In genomic region chr9:63716150-63717138, GRCm38 (mm10) we compare ENCODE assay signal across 8 mouse cellular contexts. TPM values are rescaled to one million over a fixed set of nuclear protein-coding genes. Genes with fewer than 3 reads are reported as not detected.
DNase-seq lines count a peak whose midpoint lies in the region; ATAC-seq lines count a peak whose summit lies in the region.

No protein-coding gene starts in this region.

- H3K27ac ChIP-seq in brown adipose tissue, adult 24 weeks (replicated peaks; ENCODE audit: low read depth, low read length), result peak overlapping the region; percentile 67
- H3K27ac ChIP-seq in heart, embryonic 12.5 days (ENCODE audit: poor library complexity, severe bottlenecking), result peak overlapping the region; percentile 89
- H3K27ac ChIP-seq in macrophage, result peak overlapping the region; percentile 55

- WGBS in heart, embryonic 12.5 days, result 25% methylated on average over 18 of the region's 18 CpGs
- 50% methylated on average over 17 of the region's 18 CpGs for WGBS in macrophage (ENCODE audit: missing documents)

- H3K9ac ChIP-seq in heart, embryonic 12.5 days, result peak overlapping the region; percentile 33; the same call in 1 of the 2 replicates

- H3K4me3 ChIP-seq in brown adipose tissue, adult 24 weeks (ENCODE audit: insufficient read depth, low read depth, low read length), result no peak overlapping the region
- H3K4me3 ChIP-seq in heart, embryonic 12.5 days, result no peak overlapping the region
- no peak overlapping the region for H3K4me3 ChIP-seq in macrophage (ENCODE audit: inconsistent target)

- no peaks in the 10 kb centered on the region for H3K36me3 ChIP-seq in heart, embryonic 12.5 days
- no peaks in the 10 kb centered on the region for H3K36me3 ChIP-seq in macrophage (ENCODE audit: inconsistent target)

- DNase-seq in gastrocnemius, adult 18-20 months (ENCODE audit: low spot score), result peak; percentile 86
- no peak for DNase-seq in gastrocnemius, postnatal 10 days
- DNase-seq in kidney, postnatal 10 days, result peak; percentile 84
- peak; percentile 87 for DNase-seq in yolk sac, embryonic 10.5 days (ENCODE audit: low spot score)

- peak; percentile 65 for ATAC-seq in heart, embryonic 12.5 days (ENCODE audit: insufficient number of reproducible peaks, low FRiP score)
- no peak for ATAC-seq in megakaryocyte-erythroid progenitor cell, adult 5-6 weeks (replicated peaks; ENCODE audit: low FRiP score, low TSS enrichment, poor library complexity, severe bottlenecking)

- H3K9me3 ChIP-seq in heart, embryonic 12.5 days (replicated peaks), result no peaks in the 10 kb centered on the region

- H3K4me2 ChIP-seq in heart, embryonic 12.5 days, result peak overlapping the region; percentile 42

- peaks cover 65% of the 10 kb centered on the region for H3K4me1 ChIP-seq in brown adipose tissue, adult 24 weeks (ENCODE audit: control insufficient read depth, insufficient read depth, insufficient read length, low read length)
- peaks cover 95% of the 10 kb centered on the region for H3K4me1 ChIP-seq in heart, embryonic 12.5 days (replicated peaks)

- no peaks in the 10 kb centered on the region; the same call in 1 of the 2 replicates for H3K79me2 ChIP-seq in macrophage (ENCODE audit: inconsistent target)

- H3K27me3 ChIP-seq in heart, embryonic 12.5 days (replicated peaks), result no peaks in the 10 kb centered on the region

RNA-seq across cellular contexts. Expression of gene Smad3, which starts 41.4 kb away (rescaled TPM):
- 10 to 100 TPM; 56.8 to 76.4 TPM for total RNA-seq in gastrocnemius, adult 18-20 months (2021)
- 10 to 100 TPM; 44.9 to 45.0 TPM for total RNA-seq in gastrocnemius, postnatal 10 days (2021)
- 6.3 and 10.3 TPM in 2 replicates for polyA plus RNA-seq in brown adipose tissue, adult 24 weeks (2012; ENCODE audit: insufficient read depth, insufficient read length, missing spikeins)
- polyA plus RNA-seq in heart, embryonic 12.5 days (2016; fragmentation: Nextera tagmentation; extraction: Ambion mirVana), result 17.0 and 18.9 TPM in 2 replicates
- total RNA-seq in macrophage (2018; cell fraction: chromatin; rRNA removed), result 10 to 100 TPM; 10.5 to 76.5 (median 36.5) TPM
- total RNA-seq in macrophage (2018; cell fraction: cytosol; rRNA removed), result 10 to 100 TPM in 19 of 26 experiments, 1 to 10 TPM in 7; 6.8 to 18.9 (median 14.1) TPM
- 10 to 100 TPM; 13.1 to 61.7 (median 28.8) TPM for total RNA-seq in macrophage (2018; cell fraction: nucleus; rRNA removed)
- 9.9 to 14.5 TPM (median 12.2 TPM) in 3 replicates for polyA plus RNA-seq in macrophage (2018)
- 14.1 and 19.7 TPM in 2 replicates for total RNA-seq in megakaryocyte-erythroid progenitor cell, adult 5-6 weeks (2014; fragmentation: Nextera tagmentation)
- 11.9 and 15.9 TPM in 2 replicates for total RNA-seq in megakaryocyte-erythroid progenitor cell, adult 5-6 weeks (2017)
